Mouse (Mus musculus): ENCODE results near the gene Dpagt1.

DNA sequence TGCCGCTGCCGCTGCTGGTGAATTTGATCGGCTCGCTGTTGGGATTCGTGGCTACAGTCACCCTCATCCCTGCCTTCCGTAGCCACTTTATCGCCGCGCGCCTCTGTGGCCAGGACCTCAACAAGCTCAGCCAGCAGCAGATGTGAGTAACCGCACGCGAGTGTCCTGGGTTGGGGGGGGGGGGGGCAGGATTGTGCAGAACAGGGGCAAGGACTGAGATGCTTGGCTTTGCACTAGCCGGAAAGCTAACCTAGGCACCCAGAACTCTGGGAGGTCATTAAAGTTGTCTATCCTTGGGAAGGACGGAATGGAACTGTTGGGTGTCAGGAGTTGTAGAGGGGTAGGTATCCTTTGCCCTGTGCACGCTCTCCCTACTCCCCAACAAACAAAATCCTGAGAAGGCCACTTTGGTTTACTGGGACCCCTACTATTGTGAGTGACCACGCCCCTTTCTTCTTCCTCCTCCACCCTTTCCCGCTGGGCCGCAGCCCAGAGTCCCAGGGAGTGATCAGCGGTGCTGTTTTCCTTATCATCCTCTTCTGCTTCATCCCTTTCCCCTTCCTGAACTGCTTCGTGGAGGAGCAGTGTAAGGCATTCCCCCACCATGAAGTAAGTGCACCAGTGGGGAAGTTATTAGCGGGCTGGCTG is 1.4 kb downstream of the Dpagt1 start:
- TF ChIP-seq CTCF (IDR thresholded peaks at IDR 0.05; ENCODE audit: insufficient read depth, low read depth, low read length) (no peak), POLR2A (IDR thresholded peaks at IDR 0.05; ENCODE audit: insufficient read depth, low read depth, low read length) (no peak)
